In the genomic region with DNA sequence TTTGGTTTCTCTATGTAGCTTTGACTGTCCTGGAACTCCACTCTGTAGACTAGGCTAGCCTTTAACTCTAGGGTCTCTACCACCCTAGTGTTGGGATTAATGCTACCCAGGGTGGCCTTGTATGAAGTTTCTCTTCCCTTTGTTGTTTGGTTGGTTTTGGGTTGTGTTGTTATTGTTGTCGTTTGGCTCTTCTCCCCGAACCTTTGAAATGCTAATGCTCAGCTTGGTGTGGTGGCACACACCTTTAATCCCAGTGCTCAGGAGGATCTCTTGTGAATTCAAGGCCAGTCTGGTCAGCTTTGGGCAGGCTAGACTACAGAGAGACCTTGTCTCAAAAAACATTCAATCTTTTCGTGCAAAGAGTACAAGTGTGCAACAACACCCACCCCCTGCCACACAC, we compare ENCODE assay signal across 27 mouse cellular contexts. TPM values are rescaled to one million over a fixed set of nuclear protein-coding genes. Genes with fewer than 3 reads are reported as not detected.
"Had no signal": no experiment of that assay in that cellular context is flagged by ENCODE, and none has a peak within 500 bp of the region (broad histone marks: within the 10 kb centered on the region; RNA-seq: fewer than 3 reads in every experiment).

No protein-coding gene starts in this region.

- H3K9ac ChIP-seq: heart, embryonic 13.5 days; heart, embryonic 15.5 days; hindbrain, embryonic 13.5 days; hindbrain, embryonic 15.5 days; kidney, embryonic 15.5 days; limb, embryonic 12.5 days; liver, embryonic 12.5 days; liver, embryonic 14.5 days had no signal

- ATAC-seq: hindbrain, postnatal 0 days; intestine, embryonic 16.5 days; liver, embryonic 12.5 days had no signal

- H3K4me2 ChIP-seq: heart, embryonic 11.5 days; heart, embryonic 13.5 days; heart, embryonic 15.5 days; hindbrain, embryonic 13.5 days; hindbrain, embryonic 15.5 days; kidney, embryonic 15.5 days; limb, embryonic 12.5 days; liver, embryonic 12.5 days had no signal

- H3K27ac ChIP-seq: heart, adult 2 months; heart, embryonic 13.5 days; heart, embryonic 15.5 days; hindbrain, embryonic 13.5 days; hindbrain, embryonic 15.5 days; hindbrain, postnatal 0 days; kidney, postnatal 0 days; layer of hippocampus, adult 2 months; left cerebral cortex, adult 2 months; limb, embryonic 10.5 days; limb, embryonic 12.5 days; liver, embryonic 12.5 days; liver, embryonic 14.5 days had no signal

- H3K4me3 ChIP-seq: heart, adult 2 months; heart, embryonic 13.5 days; heart, embryonic 15.5 days; hindbrain, embryonic 13.5 days; hindbrain, embryonic 15.5 days; kidney, embryonic 15.5 days; layer of hippocampus, adult 2 months; left cerebral cortex, adult 2 months; limb, embryonic 10.5 days; limb, embryonic 12.5 days; liver, embryonic 12.5 days had no signal

- H3K9me3 ChIP-seq: heart, embryonic 13.5 days; heart, embryonic 15.5 days; hindbrain, embryonic 13.5 days; hindbrain, embryonic 15.5 days; kidney, embryonic 15.5 days; limb, embryonic 10.5 days; limb, embryonic 12.5 days; liver, embryonic 12.5 days had no signal

- DNase-seq: gastrocnemius, postnatal 14 days; gastrocnemius, postnatal 36 days; heart, adult 11 months; heart, adult 2 months; heart, postnatal 14 days; heart, postnatal 36 days; kidney, adult 11 months; kidney, adult 2 months; kidney, adult 9 months; kidney, postnatal 14 days; kidney, postnatal 4 days; liver had no signal

- H3K27me3 ChIP-seq: heart, embryonic 13.5 days; heart, embryonic 15.5 days; hindbrain, embryonic 13.5 days; hindbrain, embryonic 15.5 days; kidney, embryonic 15.5 days; limb, embryonic 12.5 days; liver, embryonic 12.5 days had no signal

RNA-seq across cellular contexts. Expression of a gene that starts 4.8 kb away (rescaled TPM):
- polyA plus RNA-seq: heart, embryonic 13.5 days had no signal
